Mouse (Mus musculus) heart, adult 2 months (tissue): ENCODE data around the gene Hadh. TPM values are rescaled to one million over a fixed set of nuclear protein-coding genes. Genes with fewer than 3 reads are reported as not detected.
A peak's percentile ranks its signal among the peaks of the same experiment; 100 is the strongest.

Experiments used
- DNase-seq, 2 experiments: peaks; one replicate each; pipeline ENCODE4 v3.0.0; 2021
- H3K27ac ChIP-seq: fragments of 200-600 bp; 2 replicates; pipeline ENCODE4 v1.8.1; 2022
- H3K27me3 ChIP-seq: fragments of 200-500 bp; 2 replicates; pipeline ENCODE4 v1.6.1; 2012; ENCODE audit warnings: mild to moderate bottlenecking, low read length, inconsistent platforms, mixed read lengths; ENCODE audit not compliant: control insufficient read depth, insufficient read depth
- H3K36me3 ChIP-seq: fragments of 200-500 bp; 2 replicates; pipeline ENCODE4 v1.6.1; 2012; ENCODE audit warnings: low read length, inconsistent platforms; ENCODE audit not compliant: control insufficient read depth, insufficient read depth
- H3K4me1 ChIP-seq: fragments of 200-500 bp; 2 replicates; pipeline ENCODE4 v1.6.1; 2011; ENCODE audit warnings: low read length; ENCODE audit not compliant: control insufficient read depth, insufficient read depth
- H3K4me3 ChIP-seq: fragments of 200-600 bp; 2 replicates; pipeline ENCODE4 v1.8.1; 2022
- H3K79me2 ChIP-seq: fragments of 200-500 bp; replicated peaks from 2 replicates; pipeline ENCODE4 v1.6.1; 2012; ENCODE audit warnings: mild to moderate bottlenecking, inconsistent platforms, low read length, moderate library complexity, mixed read lengths; ENCODE audit not compliant: control insufficient read depth, insufficient read depth
- H3K9ac ChIP-seq: fragments of 200-500 bp; 2 replicates; pipeline ENCODE4 v1.6.1; 2012; ENCODE audit warnings: low read depth, mild to moderate bottlenecking, control low read depth, inconsistent platforms, low read length, mixed read lengths
- CTCF ChIP-seq: fragments of 200-600 bp; IDR thresholded peaks from 2 replicates; pipeline ENCODE4 v1.8.1; 2022; ENCODE audit warnings: antibody characterized with exemption, mild to moderate bottlenecking, moderate library complexity
- EP300 ChIP-seq: fragments of 200-500 bp; IDR thresholded peaks from 2 replicates; pipeline ENCODE4 v1.6.1; 2011; ENCODE audit warnings: low read depth, low read length, control low read depth; ENCODE audit not compliant: insufficient read depth
- POLR2A ChIP-seq: fragments of 200-500 bp; IDR thresholded peaks from 2 replicates; pipeline ENCODE4 v1.6.1; 2011; ENCODE audit warnings: mild to moderate bottlenecking, low read depth, low read length, control low read depth; ENCODE audit not compliant: insufficient read depth
- WGBS: fragments of 180-500 bp; shearing (Covaris S2); methylation state at CpG from one replicate; pipeline ENCODE4 v1.1.7; 2018; 5-methylcytosine and 5-hydroxymethylcytosine counted together
- intact Hi-C: fragments of 180-260 bp; cut with DNase I; formaldehyde crosslinking; loops from one replicate; pipeline ENCODE4 v1.15.1; 2025
- polyA plus RNA-seq: library from polyadenylated mRNA; depleted of rRNA; stranded (reverse); fragments of >200 nt; gene quantifications from 2 replicates; pipeline ENCODE4 v1.2.3, GENCODE M21; 2012
- total RNA-seq, 2 experiments: library from RNA; stranded (reverse); gene quantifications; 2 replicates each; pipeline ENCODE4 v1.2.3; 2021

The Hadh gene
- total and polyA plus RNA-seq, 3 experiments = 619 to 774 (median 648) TPM

DNA sequence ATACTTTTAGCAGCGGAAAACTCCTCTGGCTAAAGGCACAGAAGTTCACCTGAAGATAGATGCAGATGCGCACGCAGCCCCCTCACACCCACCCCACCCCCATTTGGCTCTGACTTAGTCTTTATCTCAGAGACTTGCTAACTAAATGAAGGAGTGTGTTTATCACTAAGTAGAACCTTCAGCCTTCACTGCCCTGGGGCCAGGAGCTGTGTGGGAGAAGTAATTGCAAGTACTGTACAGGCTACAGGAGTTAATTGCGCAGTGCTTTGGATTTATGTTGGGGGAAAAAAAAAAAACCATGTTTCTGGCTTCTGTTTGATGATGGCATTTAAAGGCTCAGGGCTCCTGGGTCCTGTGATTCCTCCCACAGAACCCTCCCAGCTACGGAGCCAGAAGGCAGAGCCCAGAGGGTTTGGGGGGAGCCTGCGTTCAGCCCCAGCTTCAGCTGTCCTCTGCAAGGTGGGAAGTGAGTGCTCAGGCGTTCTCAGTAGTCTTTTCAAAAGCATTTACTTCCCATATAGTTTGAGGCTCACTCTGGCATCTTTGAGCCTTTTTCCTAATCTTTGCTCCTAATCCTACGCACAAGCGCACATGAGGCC is 57.7 kb downstream of the Hadh start:
- 78% methylated on average over 9 of the region's 9 CpGs for WGBS

GRCm38 (mm10) chr3:131212200-131212599 is 59.7 kb downstream of the Hadh start:
- no peaks in the 10 kb centered on the region for H3K79me2 ChIP-seq
- H3K36me3 ChIP-seq = no peaks in the 10 kb centered on the region
- DNase-seq = no peak
- no peak overlapping the region for H3K4me3 ChIP-seq
- no peak for TF ChIP-seq EP300
- peak; percentile 25 for TF ChIP-seq CTCF
- 89% methylated on average over 7 of the region's 7 CpGs for WGBS
- no peak overlapping the region for H3K9ac ChIP-seq
- no peaks in the 10 kb centered on the region for H3K4me1 ChIP-seq
- H3K27ac ChIP-seq = no peak overlapping the region
- no peaks in the 10 kb centered on the region for H3K27me3 ChIP-seq
- intact Hi-C loops = no loop called here

More for the DNA sequence above, 57.7 kb downstream of the Hadh start:
- Histone ChIP-seq H3K27ac (no peak overlapping the region), H3K9ac (no peak overlapping the region), H3K27me3 (no peaks in the 10 kb centered on the region), H3K36me3 (no peaks in the 10 kb centered on the region), H3K4me1 (no peaks in the 10 kb centered on the region), H3K79me2 (no peaks in the 10 kb centered on the region), H3K4me3 (no peak overlapping the region)
- intact Hi-C loops = no loop called here
- no peak for DNase-seq
- TF ChIP-seq CTCF = no peak
- TF ChIP-seq EP300 = no peak
- no peak for TF ChIP-seq POLR2A

- peak in 1 of 2 experiments; percentile 13 for DNase-seq
- TF ChIP-seq CTCF (no peak), EP300 (no peak)
Observed at GRCm38 (mm10) chr3:131208265-131208891, 63.5 kb downstream of the Hadh start.

GRCm38 (mm10) chr3:131207846-131208245 is 64.1 kb downstream of the Hadh start:
- H3K27ac ChIP-seq = no peak overlapping the region
- no peak overlapping the region for H3K9ac ChIP-seq
- H3K4me1 ChIP-seq = no peaks in the 10 kb centered on the region
- no peaks in the 10 kb centered on the region for H3K79me2 ChIP-seq
- intact Hi-C loops = no loop called here
- WGBS = 53% methylated on average over 5 of the region's 5 CpGs
- H3K27me3 ChIP-seq = no peaks in the 10 kb centered on the region
- H3K4me3 ChIP-seq = no peak overlapping the region
- DNase-seq = no peak
- no peaks in the 10 kb centered on the region for H3K36me3 ChIP-seq
- peak; percentile 16 for TF ChIP-seq CTCF
- TF ChIP-seq EP300 = no peak
- no peak for TF ChIP-seq POLR2A

More at GRCm38 (mm10) chr3:131208265-131208891, 63.5 kb downstream of the Hadh start:
- Histone ChIP-seq H3K27ac (no peak overlapping the region), H3K9ac (no peak overlapping the region), H3K27me3 (no peaks in the 10 kb centered on the region), H3K36me3 (no peaks in the 10 kb centered on the region), H3K4me3 (no peak overlapping the region), H3K4me1 (no peaks in the 10 kb centered on the region), H3K79me2 (no peaks in the 10 kb centered on the region)
- intact Hi-C loops = no loop called here
- 76% methylated on average over 13 of the region's 13 CpGs for WGBS

GRCm38 (mm10) chr3:131202311-131202710 is 69.6 kb downstream of the Hadh start:
- no peak for DNase-seq

GRCm38 (mm10) chr3:131199590-131200288 is 72.2 kb downstream of the Hadh start:
- H3K9ac ChIP-seq = no peak overlapping the region
- intact Hi-C loops = no loop called here
- H3K36me3 ChIP-seq = no peaks in the 10 kb centered on the region
- WGBS = 66% methylated on average over 20 of the region's 20 CpGs
- DNase-seq = no peak
- no peaks in the 10 kb centered on the region for H3K79me2 ChIP-seq
- H3K4me1 ChIP-seq = no peaks in the 10 kb centered on the region
- no peak overlapping the region for H3K4me3 ChIP-seq
- no peaks in the 10 kb centered on the region for H3K27me3 ChIP-seq
- no peak overlapping the region for H3K27ac ChIP-seq
- TF ChIP-seq EP300 (no peak), CTCF (no peak), POLR2A (no peak)

More at GRCm38 (mm10) chr3:131202311-131202710, 69.6 kb downstream of the Hadh start:
- Histone ChIP-seq H3K9ac (no peak overlapping the region), H3K27ac (no peak overlapping the region), H3K4me3 (no peak overlapping the region), H3K27me3 (no peaks in the 10 kb centered on the region), H3K4me1 (no peaks in the 10 kb centered on the region), H3K79me2 (no peaks in the 10 kb centered on the region), H3K36me3 (no peaks in the 10 kb centered on the region)
- WGBS = 79% methylated on average over 7 of the region's 7 CpGs
- TF ChIP-seq EP300 = no peak
- no peak for TF ChIP-seq POLR2A
- TF ChIP-seq CTCF = no peak
- intact Hi-C loops = no loop called here
